Mouse (Mus musculus): ENCODE data around the gene Polr3h. TPM values are rescaled to one million over a fixed set of nuclear protein-coding genes. Genes with fewer than 3 reads are reported as not detected.

Gene Polr3h
- polyA plus RNA-seq, 1 experiment from 2014 or later = 80.8 TPM

DNA sequence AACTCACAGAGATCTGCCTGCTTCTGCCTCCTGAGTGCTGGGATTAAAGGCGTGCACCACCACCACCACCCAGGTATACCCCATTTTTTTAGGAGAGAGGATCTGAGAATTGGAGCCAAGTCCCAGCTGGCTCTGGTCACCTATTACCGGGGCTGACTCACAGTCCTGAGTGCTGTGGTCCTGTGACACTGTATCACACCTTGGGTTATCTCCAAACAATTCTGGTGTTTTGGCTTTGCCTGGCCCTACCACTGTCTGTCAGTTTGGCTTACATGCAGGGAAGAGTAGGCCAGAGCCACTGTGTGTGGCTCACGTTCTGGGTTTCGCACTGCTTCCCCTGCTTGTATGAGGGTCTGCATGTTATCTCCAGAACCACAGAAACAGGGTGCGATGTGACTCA, 14.2 kb upstream of the Polr3h start:
- WGBS = 91% methylated on average over 5 of the region's 5 CpGs
- H3K27me3 ChIP-seq (ENCODE audit: low read depth, poor library complexity, severe bottlenecking) = peaks cover 17% of the 10 kb centered on the region
- no peaks in the 10 kb centered on the region for H3K9me3 ChIP-seq (replicated peaks)
- no peak overlapping the region for H3K27ac ChIP-seq (replicated peaks)
- no peak for DNase-seq (ENCODE audit: low spot score)
- no peaks in the 10 kb centered on the region for H3K36me3 ChIP-seq
- H3K4me3 ChIP-seq = no peak overlapping the region
- peaks cover 54% of the 10 kb centered on the region for H3K4me1 ChIP-seq

DNA sequence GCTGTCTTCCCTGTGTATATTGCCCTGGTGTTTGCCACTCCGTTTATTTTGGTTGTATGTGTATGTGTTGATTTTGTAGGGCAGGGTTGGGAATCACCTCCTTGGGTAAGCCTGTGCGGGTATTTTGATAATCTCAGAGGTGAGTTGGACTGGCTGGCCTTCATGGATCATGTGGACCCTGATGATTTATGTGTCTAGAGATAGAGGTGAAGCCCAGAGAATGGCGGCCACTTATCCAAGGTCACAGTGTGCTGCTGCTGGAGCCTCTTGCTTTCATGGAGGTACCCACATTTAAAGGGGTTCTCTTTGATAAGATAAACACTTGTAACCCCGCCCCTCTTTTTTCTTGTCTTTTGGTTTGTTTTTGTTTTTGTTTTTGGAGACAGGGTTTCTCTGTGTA, 13.7 kb upstream of the Polr3h start:
- no peaks in the 10 kb centered on the region for H3K9me3 ChIP-seq (replicated peaks)
- WGBS = 90% methylated on average over 4 of the region's 4 CpGs
- no peak for DNase-seq (ENCODE audit: low spot score)
- H3K36me3 ChIP-seq = no peaks in the 10 kb centered on the region
- peaks cover 17% of the 10 kb centered on the region for H3K27me3 ChIP-seq (ENCODE audit: low read depth, poor library complexity, severe bottlenecking)
- H3K4me1 ChIP-seq = peaks cover 54% of the 10 kb centered on the region
- H3K4me3 ChIP-seq = no peak overlapping the region
- no peak overlapping the region for H3K27ac ChIP-seq (replicated peaks)

DNA sequence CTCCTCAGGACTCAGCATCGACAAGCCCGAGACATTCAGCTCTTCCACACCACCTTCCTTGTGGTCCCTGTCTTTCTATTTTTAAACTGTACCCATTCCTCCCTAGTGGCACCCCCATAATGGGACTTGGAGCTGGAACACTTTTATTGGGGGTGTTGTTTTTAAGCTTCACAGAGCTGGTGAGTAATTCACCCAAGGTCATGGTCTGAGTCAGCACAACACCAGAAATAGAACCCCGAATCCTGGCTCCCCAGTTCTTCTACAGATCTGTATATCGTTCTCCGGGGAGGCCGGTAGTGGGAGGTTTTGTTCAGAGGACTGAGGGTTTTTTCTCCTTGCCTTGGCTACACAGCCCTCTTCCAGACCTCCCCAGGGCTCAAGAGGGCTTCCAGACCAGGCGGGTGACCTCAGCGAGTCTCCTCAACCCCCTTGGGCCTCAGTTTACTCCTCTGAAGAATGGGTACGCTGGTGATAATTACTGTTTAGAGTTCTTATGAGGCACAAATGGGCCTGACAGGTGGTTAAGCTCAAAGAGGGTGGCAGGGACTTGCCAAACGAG, 13.2 kb upstream of the Polr3h start:
- no peak for DNase-seq (ENCODE audit: low spot score)
- Histone ChIP-seq H3K4me3 (no peak overlapping the region), H3K27ac (replicated peaks) (peak overlapping the region; percentile 76; the same call in 1 of the 2 replicates), H3K4me1 (peaks cover 54% of the 10 kb centered on the region), H3K27me3 (ENCODE audit: low read depth, poor library complexity, severe bottlenecking) (peaks cover 17% of the 10 kb centered on the region), H3K36me3 (no peaks in the 10 kb centered on the region), H3K9me3 (replicated peaks) (no peaks in the 10 kb centered on the region)
- WGBS = 90% methylated on average over 10 of the region's 10 CpGs

DNA sequence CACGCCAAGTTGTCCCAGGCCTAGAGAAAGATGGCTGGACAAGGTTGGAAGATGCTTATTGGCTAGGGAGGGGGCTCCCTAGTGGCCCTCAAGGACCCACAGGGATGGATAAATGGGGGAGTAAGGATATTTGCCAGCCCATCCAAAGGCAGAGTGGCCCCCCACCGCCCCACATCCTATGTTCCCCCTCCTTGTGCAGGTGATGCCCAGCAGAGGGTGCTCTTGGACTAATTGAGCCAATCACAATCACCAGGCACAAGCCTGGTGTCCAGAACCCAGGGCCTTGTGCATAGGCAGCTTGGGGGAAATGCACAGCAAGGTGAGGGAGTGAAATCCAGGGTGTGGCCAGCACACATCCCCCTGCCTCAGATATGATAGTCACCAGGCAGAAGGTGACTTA, 12.2 kb upstream of the Polr3h start:
- H3K27ac ChIP-seq (replicated peaks) = peak overlapping the region; percentile 76; the same call in 1 of the 2 replicates
- H3K9me3 ChIP-seq (replicated peaks) = no peaks in the 10 kb centered on the region
- H3K4me1 ChIP-seq = peaks cover 46% of the 10 kb centered on the region
- peaks cover 17% of the 10 kb centered on the region for H3K27me3 ChIP-seq (ENCODE audit: low read depth, poor library complexity, severe bottlenecking)
- H3K4me3 ChIP-seq = peak overlapping the region; percentile 59
- DNase-seq (ENCODE audit: low spot score) = peak; percentile 55
- no peaks in the 10 kb centered on the region for H3K36me3 ChIP-seq
- 26% methylated on average over 2 of the region's 2 CpGs for WGBS

DNA sequence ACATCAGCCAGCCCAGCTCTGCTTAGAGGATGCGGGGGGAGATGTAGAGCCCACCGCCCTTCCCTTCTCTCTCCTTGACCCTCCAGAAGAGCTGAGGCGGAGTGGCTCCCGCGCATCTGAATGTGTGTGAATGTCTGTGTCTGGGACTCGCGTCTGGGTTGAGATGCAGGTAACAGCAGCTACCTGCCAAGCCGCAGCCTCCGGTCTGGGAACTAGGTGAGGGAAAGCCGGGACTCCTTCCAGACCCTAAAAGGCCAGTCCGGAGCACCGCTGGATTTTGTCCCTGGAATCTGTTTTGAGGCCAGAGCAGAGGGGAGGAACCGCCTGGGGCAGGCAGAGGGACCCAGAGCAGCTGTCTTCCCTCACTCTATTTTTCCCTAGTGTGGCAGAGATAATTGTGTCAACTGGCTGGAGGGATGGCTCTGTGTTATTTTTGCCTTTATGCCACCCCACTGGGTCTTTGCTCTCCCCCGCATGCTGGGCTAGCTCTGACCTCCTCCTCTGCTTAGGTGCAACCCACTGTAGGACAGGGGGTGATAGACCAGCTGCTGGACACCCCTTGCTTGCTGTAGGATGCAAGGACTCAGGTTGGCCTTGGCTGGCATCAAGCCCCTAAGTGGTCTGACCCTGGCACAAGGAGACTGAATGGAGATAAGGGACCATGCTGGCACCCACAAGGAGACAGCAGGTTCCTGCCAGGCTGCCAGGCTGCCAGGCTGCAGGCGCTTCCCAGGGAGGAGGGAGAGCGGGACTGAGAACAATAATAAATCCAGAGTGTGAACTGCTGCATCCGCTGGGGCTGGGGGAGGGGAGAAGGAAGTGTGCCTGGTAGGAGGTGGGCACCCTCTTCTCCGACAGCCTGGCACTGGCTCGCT, 11.3 kb upstream of the Polr3h start:
- peaks cover 17% of the 10 kb centered on the region for H3K27me3 ChIP-seq (ENCODE audit: low read depth, poor library complexity, severe bottlenecking)
- H3K4me3 ChIP-seq = peak overlapping the region; percentile 59
- no peak for DNase-seq (ENCODE audit: low spot score)
- peaks cover 43% of the 10 kb centered on the region for H3K4me1 ChIP-seq
- H3K36me3 ChIP-seq = no peaks in the 10 kb centered on the region
- H3K27ac ChIP-seq (replicated peaks) = peak overlapping the region; percentile 76
- H3K9me3 ChIP-seq (replicated peaks) = no peaks in the 10 kb centered on the region
- 17% methylated on average over 19 of the region's 19 CpGs for WGBS

DNA sequence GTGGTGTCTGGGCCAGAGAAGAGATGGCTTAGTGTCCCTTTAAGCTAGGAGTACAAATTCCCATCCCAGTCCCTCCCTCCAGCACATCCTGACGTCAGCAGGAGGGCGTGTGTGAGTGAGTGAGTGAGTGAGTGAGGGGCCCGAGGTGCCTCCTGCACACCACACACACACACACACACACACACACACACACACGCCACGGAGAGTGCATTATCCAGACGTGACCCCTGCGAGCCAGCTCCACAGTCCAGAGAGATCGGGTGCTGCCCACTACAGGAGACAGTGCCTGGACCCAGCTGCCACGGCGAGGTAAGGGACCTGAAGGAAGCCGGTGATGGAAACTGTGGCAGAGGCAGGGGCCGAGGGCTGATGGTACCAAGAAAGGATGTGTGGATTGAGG, 10.6 kb upstream of the Polr3h start, which contains the start of gene Csdc2:
TSS of gene Csdc2 (plus strand) at position 81 of the 400 bp plus-strand sequence.
- Histone ChIP-seq H3K27me3 (ENCODE audit: low read depth, poor library complexity, severe bottlenecking) (peaks cover 17% of the 10 kb centered on the region), H3K27ac (replicated peaks) (peak within 1 kb of the TSS; percentile 76), H3K36me3 (no peaks in the 10 kb centered on the region), H3K4me1 (peaks cover 38% of the 10 kb centered on the region), H3K9me3 (replicated peaks) (no peaks in the 10 kb centered on the region), H3K4me3 (peak within 1 kb of the TSS; percentile 59)
- peak; percentile 58 for DNase-seq (ENCODE audit: low spot score)
- 1% methylated on average over 12 of the region's 12 CpGs for WGBS

DNA sequence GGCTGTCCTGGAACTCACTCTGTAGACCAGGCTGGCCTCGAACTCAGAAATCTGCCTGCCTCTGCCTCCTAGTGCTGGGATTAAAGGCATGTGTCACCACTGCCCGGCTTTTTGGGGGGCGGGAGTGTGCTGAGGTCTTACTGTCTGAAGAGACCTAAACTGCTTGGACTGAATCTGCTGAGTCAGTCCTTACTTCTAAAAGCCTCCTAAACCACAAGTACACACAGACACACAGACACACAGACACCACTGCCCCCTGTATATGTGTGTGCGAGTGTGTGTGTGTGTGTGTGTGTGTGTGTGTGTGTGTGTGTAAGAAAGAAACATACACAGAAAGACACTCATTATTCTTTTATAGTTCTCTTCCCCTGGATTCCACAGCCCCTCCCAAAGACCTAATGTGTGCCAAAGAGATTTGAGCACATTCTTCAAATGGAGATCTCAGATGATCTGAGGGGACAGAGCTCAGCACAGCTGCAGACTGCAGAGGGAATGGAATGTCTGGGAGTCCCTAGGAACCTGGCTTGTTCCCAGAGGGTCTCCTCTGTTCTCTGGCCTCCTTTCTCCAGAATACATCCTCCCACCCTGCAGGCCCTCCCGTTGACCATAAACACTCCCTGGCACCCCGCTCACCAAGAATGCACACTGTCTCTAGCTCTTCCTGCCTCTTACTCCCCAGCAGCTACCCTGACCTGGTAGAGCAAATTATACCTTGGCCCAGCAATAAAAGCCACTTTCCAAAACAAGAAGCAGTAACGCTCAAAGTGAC, 10.0 kb upstream of the Polr3h start:
- WGBS = 56% methylated on average over 7 of the region's 7 CpGs

DNA sequence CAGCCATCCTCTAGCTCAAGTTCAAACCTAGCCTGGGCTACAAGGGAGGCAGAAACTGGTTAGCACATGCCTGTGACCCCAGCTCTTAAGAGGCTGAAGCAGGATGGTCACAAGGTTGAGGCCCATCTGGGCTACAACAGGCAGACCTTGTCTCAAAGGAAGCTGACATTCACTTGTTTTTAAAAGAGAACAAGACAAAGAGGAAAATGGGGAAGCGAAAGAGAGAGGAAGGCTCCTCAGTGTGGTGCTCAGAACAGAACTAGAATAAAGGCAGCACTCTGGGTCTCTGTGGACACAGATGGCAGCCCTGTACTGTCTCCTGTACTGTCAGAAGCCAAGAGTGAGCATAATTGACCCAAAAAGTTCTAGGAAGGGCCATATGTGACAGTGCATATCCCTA, 7.9 kb upstream of the Polr3h start:
- no peak for DNase-seq (ENCODE audit: low spot score)
- 92% methylated on average over 1 of the region's 1 CpGs for WGBS

More for the DNA sequence above, 10.0 kb upstream of the Polr3h start:
- Histone ChIP-seq H3K4me3 (peak overlapping the region; percentile 59), H3K27me3 (ENCODE audit: low read depth, poor library complexity, severe bottlenecking) (peaks cover 17% of the 10 kb centered on the region), H3K36me3 (no peaks in the 10 kb centered on the region), H3K9me3 (replicated peaks) (no peaks in the 10 kb centered on the region), H3K27ac (replicated peaks) (peak overlapping the region; percentile 76), H3K4me1 (peaks cover 38% of the 10 kb centered on the region)
- DNase-seq (ENCODE audit: low spot score) = no peak

DNA sequence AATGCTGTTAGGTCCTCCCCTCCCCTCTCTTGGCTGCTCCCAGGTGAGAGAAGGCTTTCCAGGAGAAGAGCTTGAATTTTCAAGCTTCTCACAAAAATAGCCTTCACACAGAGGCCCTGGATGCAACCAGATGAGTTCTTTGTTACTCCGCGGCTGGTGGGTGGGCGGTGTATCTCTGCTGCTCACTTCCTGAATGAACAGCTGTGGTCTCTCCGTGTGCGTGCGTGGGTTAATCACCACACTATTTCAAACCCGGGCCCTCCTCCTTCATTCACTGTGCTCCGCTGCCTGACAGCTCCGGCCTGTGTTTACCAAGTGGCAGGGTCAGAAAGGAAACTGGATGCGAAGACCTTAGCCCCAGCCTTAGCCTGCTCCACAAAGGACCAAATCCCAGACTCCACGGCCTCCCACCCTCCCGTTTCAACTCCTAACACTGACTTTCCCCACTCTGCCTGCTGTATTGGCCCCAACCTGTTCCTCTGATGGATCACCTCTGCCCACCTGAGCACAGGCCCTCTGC, 7.0 kb upstream of the Polr3h start:
- Histone ChIP-seq H3K4me3 (no peak overlapping the region), H3K9me3 (replicated peaks) (no peaks in the 10 kb centered on the region), H3K4me1 (peaks cover 31% of the 10 kb centered on the region), H3K27me3 (ENCODE audit: low read depth, poor library complexity, severe bottlenecking) (peaks cover 13% of the 10 kb centered on the region), H3K27ac (replicated peaks) (peak overlapping the region; percentile 47), H3K36me3 (no peaks in the 10 kb centered on the region)
- 54% methylated on average over 12 of the region's 12 CpGs for WGBS
- DNase-seq (ENCODE audit: low spot score) = no peak

More for the DNA sequence above, 7.9 kb upstream of the Polr3h start:
- Histone ChIP-seq H3K4me3 (no peak overlapping the region), H3K9me3 (replicated peaks) (no peaks in the 10 kb centered on the region), H3K36me3 (no peaks in the 10 kb centered on the region), H3K27me3 (ENCODE audit: low read depth, poor library complexity, severe bottlenecking) (peaks cover 17% of the 10 kb centered on the region), H3K27ac (replicated peaks) (no peak overlapping the region), H3K4me1 (peaks cover 38% of the 10 kb centered on the region)

DNA sequence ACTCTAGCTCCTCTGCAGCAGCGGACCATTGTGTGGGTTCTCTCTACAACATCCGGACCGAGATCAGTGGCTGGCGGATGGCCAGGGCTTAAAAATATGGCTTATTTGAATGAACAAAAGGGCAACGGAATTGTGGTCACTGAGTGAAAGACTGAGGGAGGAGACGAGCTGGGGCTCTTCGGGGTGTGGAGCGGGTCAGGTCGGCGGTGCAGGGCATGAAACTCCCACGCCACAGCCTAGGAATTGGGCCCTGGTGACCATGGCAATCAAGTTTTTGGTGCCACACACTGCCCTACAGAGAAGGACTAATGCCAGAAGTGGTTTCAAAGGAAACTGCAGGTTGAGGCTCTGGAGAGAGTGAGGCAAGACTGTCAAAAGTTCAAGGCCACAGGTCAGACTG, 2.2 kb upstream of the Polr3h start:
- WGBS = 72% methylated on average over 11 of the region's 11 CpGs
- Histone ChIP-seq H3K9me3 (replicated peaks) (no peaks in the 10 kb centered on the region), H3K27me3 (ENCODE audit: low read depth, poor library complexity, severe bottlenecking) (no peaks in the 10 kb centered on the region), H3K4me1 (peaks cover 36% of the 10 kb centered on the region), H3K36me3 (peaks cover 8% of the 10 kb centered on the region), H3K4me3 (no peak overlapping the region), H3K27ac (replicated peaks) (no peak overlapping the region)
- DNase-seq (ENCODE audit: low spot score) = no peak

DNA sequence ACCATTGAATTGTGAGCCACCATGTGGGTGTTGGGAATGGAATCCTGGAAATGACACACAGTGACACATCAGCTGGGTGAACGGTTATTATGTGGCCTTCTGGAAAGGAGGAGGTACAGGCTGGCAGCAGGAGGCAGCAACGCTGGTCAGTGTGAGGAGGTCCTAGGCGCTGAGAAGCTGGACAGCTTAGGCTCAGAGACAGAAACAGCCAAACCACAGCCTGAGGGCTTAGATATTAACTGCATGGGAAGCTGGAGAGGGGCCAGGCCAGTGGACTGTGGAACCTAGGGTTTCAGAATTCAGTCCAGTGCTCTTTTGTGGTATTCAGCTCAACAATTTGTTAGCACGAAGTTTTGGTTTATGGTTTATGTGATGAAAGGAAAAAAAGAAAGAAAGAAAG, 1.7 kb upstream of the Polr3h start:
- no peak overlapping the region for H3K4me3 ChIP-seq
- WGBS = 75% methylated on average over 4 of the region's 4 CpGs
- H3K27ac ChIP-seq (replicated peaks) = no peak overlapping the region
- H3K4me1 ChIP-seq = peaks cover 30% of the 10 kb centered on the region
- peaks cover 11% of the 10 kb centered on the region for H3K36me3 ChIP-seq
- no peaks in the 10 kb centered on the region for H3K27me3 ChIP-seq (ENCODE audit: low read depth, poor library complexity, severe bottlenecking)
- DNase-seq (ENCODE audit: low spot score) = no peak
- no peaks in the 10 kb centered on the region for H3K9me3 ChIP-seq (replicated peaks)

DNA sequence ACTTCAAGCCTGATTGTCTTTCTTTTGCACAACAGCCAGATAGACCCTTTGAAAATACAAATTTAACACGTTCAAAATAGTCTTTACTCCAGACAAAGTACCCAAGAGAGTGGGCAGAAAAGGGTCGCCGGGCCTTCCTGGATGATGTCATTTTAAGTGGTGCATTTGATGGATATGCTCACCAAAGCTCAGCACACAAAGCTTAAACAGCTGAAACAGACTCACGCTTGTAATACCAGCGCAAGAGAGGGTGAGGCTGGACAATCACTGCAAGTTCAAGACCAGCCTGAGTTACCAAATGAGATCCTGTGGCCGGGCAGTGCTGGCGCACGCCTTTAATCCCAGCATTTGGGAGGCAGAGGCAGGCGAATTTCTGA, 394 bp upstream of the Polr3h start:
- no peaks in the 10 kb centered on the region for H3K27me3 ChIP-seq (ENCODE audit: low read depth, poor library complexity, severe bottlenecking)
- peak overlapping the region; percentile 90 for H3K4me3 ChIP-seq
- 36% methylated on average over 9 of the region's 9 CpGs for WGBS
- H3K4me1 ChIP-seq = peaks cover 29% of the 10 kb centered on the region
- no peaks in the 10 kb centered on the region for H3K9me3 ChIP-seq (replicated peaks)
- peak overlapping the region; percentile 88 for H3K27ac ChIP-seq (replicated peaks)
- DNase-seq (ENCODE audit: low spot score) = no peak
- peaks cover 20% of the 10 kb centered on the region for H3K36me3 ChIP-seq

All from midbrain, embryonic 10.5 days (tissue).